Mouse (Mus musculus) gastrocnemius, adult 2 months (tissue): ENCODE results near the gene Prox1. TPM values are rescaled to one million over a fixed set of nuclear protein-coding genes. Genes with fewer than 3 reads are reported as not detected.

ENCODE experiments used
- DNase-seq: peaks from one replicate; pipeline ENCODE4 v3.0.0; 2022
- H3K27ac ChIP-seq: fragments of 200-600 bp; 2 replicates; pipeline ENCODE4 v1.8.1; 2022; ENCODE audit warnings: mild to moderate bottlenecking
- H3K4me3 ChIP-seq: fragments of 200-600 bp; 2 replicates; pipeline ENCODE4 v1.8.1; 2022; ENCODE audit warnings: mild to moderate bottlenecking, moderate library complexity
- CTCF ChIP-seq: fragments of 200-600 bp; IDR thresholded peaks from 2 replicates; pipeline ENCODE4 v1.8.1; 2022; ENCODE audit warnings: antibody characterized with exemption, mild to moderate bottlenecking, moderate library complexity
- intact Hi-C: fragments of 180-260 bp; cut with DNase I; formaldehyde crosslinking; loops from one replicate; pipeline ENCODE4 v1.15.1; 2025
- long read RNA-seq, 2 experiments: library from polyadenylated mRNA; stranded (forward); transcript quantifications; one replicate each; pipeline ENCODE4 v2.0.0; 2021
- total RNA-seq, 2 experiments: library from RNA; stranded (reverse); gene quantifications; 2 replicates each; pipeline ENCODE4 v1.2.3; 2021

The Prox1 gene
- 1 to 10 TPM; 3.7 to 4.6 TPM for total RNA-seq
- long read RNA-seq, experiment 1, full-length matches to known transcripts = 1 of 1 reads
- long read RNA-seq, experiment 1, partial matches to known transcripts = 0 of 1 reads
- long read RNA-seq, experiment 1, other reads (novel, unspliced or antisense) = 0 of 1 reads
- long read RNA-seq, experiment 2 = 0 reads

GRCm38 (mm10) chr1:190169911-190170818 is at the start of gene Prox1:
Gene Prox1, minus strand, starts transcription at chr1:190170714.
- Histone ChIP-seq H3K27ac (peak within 1 kb of the TSS; percentile 89), H3K4me3 (peak within 1 kb of the TSS; percentile 89)
- no peak for TF ChIP-seq CTCF
- DNase-seq = peak; percentile 81
- intact Hi-C loops = no loop called here

- DNase-seq = no peak
- intact Hi-C loops = no loop called here
- Histone ChIP-seq H3K4me3 (no peak overlapping the region), H3K27ac (no peak overlapping the region)
- no peak for TF ChIP-seq CTCF
These were observed 46.1 kb upstream of the Prox1 start for GRCm38 (mm10) chr1:190216621-190217020.

- Histone ChIP-seq H3K27ac (no peak overlapping the region), H3K4me3 (no peak overlapping the region)
- TF ChIP-seq CTCF = no peak
- DNase-seq = no peak
- intact Hi-C loops = no loop called here
These were observed 44.1 kb upstream of the Prox1 start for GRCm38 (mm10) chr1:190214626-190215025.

GRCm38 (mm10) chr1:190213175-190213574 is 42.7 kb upstream of the Prox1 start:
- DNase-seq = no peak
- no peak overlapping the region for H3K27ac ChIP-seq
- intact Hi-C loops = no loop called here
- no peak for TF ChIP-seq CTCF
- H3K4me3 ChIP-seq = no peak overlapping the region

GRCm38 (mm10) chr1:190207246-190207645 is 36.7 kb upstream of the Prox1 start:
- H3K4me3 ChIP-seq = no peak overlapping the region
- DNase-seq = no peak
- H3K27ac ChIP-seq = no peak overlapping the region
- no peak for TF ChIP-seq CTCF
- intact Hi-C loops = no loop called here

- no peak overlapping the region for H3K27ac ChIP-seq
- intact Hi-C loops = no loop called here
- no peak for DNase-seq
These were observed 35.2 kb upstream of the Prox1 start for GRCm38 (mm10) chr1:190205691-190206090.

GRCm38 (mm10) chr1:190204378-190205070 is 34.0 kb upstream of the Prox1 start:
- no peak for TF ChIP-seq CTCF
- no peak for DNase-seq
- intact Hi-C loops = no loop called here
- Histone ChIP-seq H3K27ac (no peak overlapping the region), H3K4me3 (no peak overlapping the region)

More at GRCm38 (mm10) chr1:190205691-190206090, 35.2 kb upstream of the Prox1 start:
- no peak overlapping the region for H3K4me3 ChIP-seq
- no peak for TF ChIP-seq CTCF

GRCm38 (mm10) chr1:190201696-190202095 is 31.2 kb upstream of the Prox1 start:
- H3K4me3 ChIP-seq = no peak overlapping the region
- no peak for DNase-seq
- H3K27ac ChIP-seq = no peak overlapping the region
- intact Hi-C loops = no loop called here
- TF ChIP-seq CTCF = no peak

- intact Hi-C loops = no loop called here
- Histone ChIP-seq H3K4me3 (no peak overlapping the region), H3K27ac (no peak overlapping the region)
- TF ChIP-seq CTCF = no peak
- no peak for DNase-seq
These were observed 30.5 kb upstream of the Prox1 start for GRCm38 (mm10) chr1:190200996-190201395.

GRCm38 (mm10) chr1:190198247-190198646 is 27.7 kb upstream of the Prox1 start:
- DNase-seq = no peak
- Histone ChIP-seq H3K4me3 (no peak overlapping the region), H3K27ac (no peak overlapping the region)
- intact Hi-C loops = no loop called here
- TF ChIP-seq CTCF = no peak

- Histone ChIP-seq H3K4me3 (no peak overlapping the region), H3K27ac (no peak overlapping the region)
- DNase-seq = no peak
- TF ChIP-seq CTCF = no peak
- intact Hi-C loops = no loop called here
These were observed 21.5 kb upstream of the Prox1 start for GRCm38 (mm10) chr1:190192011-190192410.

GRCm38 (mm10) chr1:190190231-190190965 is 19.9 kb upstream of the Prox1 start:
- intact Hi-C loops = no loop called here
- no peak overlapping the region for H3K4me3 ChIP-seq
- TF ChIP-seq CTCF = no peak
- H3K27ac ChIP-seq = no peak overlapping the region
- DNase-seq = no peak
